Mouse (Mus musculus): ENCODE measurements around the gene Elf4.

Elf4 gene

DNA sequence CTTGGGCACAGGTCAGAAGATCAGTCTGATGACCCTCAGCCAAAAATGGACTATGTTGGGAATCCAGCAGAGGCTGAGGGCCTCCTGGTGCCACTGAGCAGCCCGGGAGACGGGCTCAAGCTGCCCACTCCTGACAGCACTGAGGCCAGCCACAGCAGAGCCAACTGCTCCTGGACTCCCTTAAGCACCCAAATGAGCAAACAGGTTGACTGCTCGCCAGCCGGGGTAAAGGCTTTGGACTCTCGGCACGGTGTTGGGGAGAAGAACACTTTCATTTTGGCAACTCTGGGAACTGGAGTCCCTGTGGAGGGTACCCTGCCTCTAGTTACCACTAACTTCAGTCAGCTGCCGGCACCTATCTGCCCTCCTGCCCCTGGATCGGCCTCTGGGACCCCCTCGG lies 95.1 kb downstream of the Elf4 start:
- no peak for DNase-seq (ENCODE audit: inconsistent ontology term)

GRCm38 (mm10) chrX:48365836-48366577 lies 96.9 kb downstream of the Elf4 start:
- no peak for DNase-seq (ENCODE audit: inconsistent ontology term)

All from Muller cell, postnatal 12 days (primary cell).